Mouse (Mus musculus): ENCODE results near the gene Ppip5k2. TPM values are rescaled to one million over a fixed set of nuclear protein-coding genes. Genes with fewer than 3 reads are reported as not detected.

Gene Ppip5k2
- total RNA-seq, 2 experiments from 2014 or later = 90.2 to 117 TPM

DNA sequence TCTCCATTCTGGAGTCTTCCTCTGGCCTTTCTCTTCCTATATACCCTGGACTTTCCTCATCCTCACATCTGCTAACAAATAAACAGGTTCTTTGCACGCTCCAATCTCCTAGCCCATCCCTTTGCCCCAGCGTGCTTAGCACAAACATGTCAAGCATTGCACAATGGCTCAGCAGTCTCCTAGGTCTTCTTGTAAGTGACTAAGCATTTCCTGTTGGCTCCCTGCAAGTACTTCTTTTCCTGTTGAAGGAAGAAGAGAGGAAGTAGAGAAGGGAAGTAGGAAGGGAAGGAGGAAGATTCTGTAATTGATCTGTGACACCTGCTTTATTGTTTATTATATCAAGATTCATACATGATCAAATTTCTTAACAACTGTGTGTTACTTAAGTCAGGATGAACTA lies 97.4 kb downstream of the Ppip5k2 start:
- intact Hi-C loops (cut with DNase I) = no loop called here
- DNase-seq = no peak

DNA sequence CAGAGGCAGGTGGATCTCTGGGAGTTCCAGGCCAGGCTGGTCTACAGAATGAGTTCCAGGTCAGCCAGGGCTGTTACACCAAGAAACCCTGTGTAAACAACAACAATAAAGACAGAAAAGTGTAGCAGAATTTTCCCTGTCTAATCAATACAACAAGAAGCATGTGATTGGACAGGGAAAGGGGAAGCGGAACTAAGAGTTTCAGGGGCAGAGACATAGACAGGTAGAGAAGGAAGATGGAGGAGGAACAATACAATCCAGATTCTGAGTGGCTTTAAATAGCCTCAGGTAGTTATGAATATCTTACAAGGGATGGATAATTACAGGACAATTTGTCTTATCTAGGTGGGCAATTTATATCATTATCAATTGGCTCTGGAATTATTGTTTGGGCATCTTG lies 102.9 kb downstream of the Ppip5k2 start:
- no peak for DNase-seq
- intact Hi-C loops (cut with DNase I) = no loop called here

DNA sequence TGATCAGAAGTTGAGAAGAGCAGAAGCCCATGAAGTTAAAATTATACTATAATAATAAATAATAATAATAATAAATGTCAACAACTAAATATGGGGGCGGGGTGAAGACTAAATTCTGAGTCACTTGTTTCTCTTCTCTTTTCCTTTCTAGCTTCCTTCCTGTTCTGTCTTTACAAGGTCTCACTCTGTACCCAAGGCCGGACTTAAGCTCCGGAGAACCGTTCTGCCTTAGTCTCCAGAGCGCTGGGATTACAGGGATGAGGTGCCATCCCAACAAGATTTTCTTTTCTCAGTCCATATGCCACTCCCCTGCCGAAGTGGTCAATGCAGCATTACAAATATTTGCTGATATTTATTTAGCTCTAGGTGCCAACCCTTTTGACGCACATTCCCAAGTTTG lies 107.9 kb downstream of the Ppip5k2 start:
- intact Hi-C loops (cut with DNase I) = no loop called here

GRCm38 (mm10) chr1:97661406-97662241 lies 108.6 kb downstream of the Ppip5k2 start, which contains the start of gene D1Ertd622e:
Gene D1Ertd622e (minus strand): TSS chr1:97662074.
- intact Hi-C loops (cut with DNase I) = no loop called here
- peak; percentile 84 to 87 for DNase-seq

More for the DNA sequence above, 107.9 kb downstream of the Ppip5k2 start:
- DNase-seq = no peak

DNA sequence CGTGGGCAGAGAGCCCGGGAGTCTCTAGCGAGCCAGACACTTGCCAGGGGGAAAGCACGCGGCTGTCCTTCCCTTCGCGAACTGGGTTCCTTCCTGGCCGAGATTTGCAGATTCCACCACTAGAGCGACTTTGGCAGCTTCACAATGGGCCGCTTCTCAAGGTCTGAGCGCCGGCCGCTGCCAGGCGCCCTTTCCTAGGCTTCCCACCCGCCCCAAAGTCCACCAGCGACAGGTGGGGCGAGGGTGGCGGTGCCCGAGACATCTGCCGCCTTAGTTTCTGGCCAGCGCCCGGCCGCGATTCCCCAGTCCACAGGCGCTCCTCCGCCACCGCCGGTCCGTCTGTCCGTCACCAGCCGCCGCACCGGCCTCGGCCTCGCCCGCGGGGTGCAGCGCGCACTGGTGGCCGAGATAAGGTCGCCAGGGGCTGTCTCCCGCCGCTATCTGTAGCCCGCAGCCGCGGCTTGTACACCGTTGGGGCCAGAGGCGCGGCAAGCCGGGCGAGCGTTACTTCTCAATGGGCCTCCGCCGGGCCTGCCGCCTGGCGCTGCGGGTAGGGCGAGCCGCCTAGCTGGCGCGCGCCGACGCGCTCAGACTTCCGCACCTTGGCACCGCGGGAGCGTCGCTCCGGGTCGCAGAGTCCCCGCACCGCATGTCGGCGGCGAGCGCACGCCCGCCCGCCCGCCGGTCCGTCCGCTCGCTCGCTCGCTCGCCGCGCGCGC lies 109.4 kb downstream of the Ppip5k2 start:
- intact Hi-C loops (cut with DNase I) = no loop called here

DNA sequence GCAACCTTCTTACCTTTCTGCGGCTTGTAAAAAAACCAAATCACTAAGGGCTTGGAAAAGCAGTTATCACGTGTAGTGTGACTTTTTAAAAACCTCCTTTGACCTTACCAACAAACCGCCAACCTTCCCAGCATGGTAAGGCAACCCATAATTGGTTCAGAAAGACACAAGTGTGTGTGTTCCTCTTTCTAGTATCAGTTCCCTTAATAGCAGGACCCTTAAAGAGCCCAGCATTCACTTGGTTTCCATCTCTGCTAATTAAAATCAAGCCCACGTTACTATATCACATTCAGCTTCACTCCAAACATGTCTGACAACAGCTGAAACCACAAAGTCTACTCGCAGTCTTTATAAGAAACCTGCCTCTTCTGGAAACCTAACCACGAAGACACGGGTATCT lies 110.8 kb downstream of the Ppip5k2 start:
- DNase-seq = no peak
- intact Hi-C loops (cut with DNase I) = no loop called here

More for the DNA sequence above, 109.4 kb downstream of the Ppip5k2 start:
- peak; percentile 62 to 70 for DNase-seq

DNA sequence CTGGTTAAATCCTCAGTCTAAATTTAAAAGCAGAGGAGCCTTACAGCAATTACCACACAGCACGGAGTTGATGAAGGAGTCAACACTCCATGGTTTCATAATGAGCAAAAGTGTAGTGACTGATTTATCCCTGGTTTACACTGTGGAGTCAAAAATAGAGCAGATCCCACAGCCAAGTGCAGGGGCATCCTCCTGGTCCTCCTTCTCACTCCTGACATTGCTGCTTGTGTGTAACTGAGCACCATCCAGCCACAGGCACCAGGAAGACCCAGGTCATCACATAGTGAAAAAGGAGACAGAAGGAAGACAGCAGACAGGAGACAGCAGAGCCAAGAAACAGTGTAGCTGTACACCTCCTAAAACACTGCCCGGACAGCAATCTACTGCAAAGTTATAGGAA lies 112.4 kb downstream of the Ppip5k2 start:
- intact Hi-C loops (cut with DNase I) = no loop called here
- no peak for DNase-seq

GRCm38 (mm10) chr1:97657201-97657600 lies 113.0 kb downstream of the Ppip5k2 start:
- no peak for DNase-seq
- intact Hi-C loops (cut with DNase I) = no loop called here

Other genes starting within 250 kb of the Ppip5k2 start
- 1 to 10 TPM; 5.2 to 7.2 TPM for gene D1Ertd622e, start 108.3 kb downstream of the Ppip5k2 start, total RNA-seq (2021)
- 10 to 100 TPM in 1 of 2 experiments, 1 to 10 TPM in 1; 8.8 to 10.3 TPM for gene Gin1, start 239 bp downstream of the Ppip5k2 start, total RNA-seq (2021)

All from heart, postnatal 14 days (tissue).